Mouse (Mus musculus): Measurements from ENCODE around the gene Usp4. TPM values are rescaled to one million over a fixed set of nuclear protein-coding genes. Genes with fewer than 3 reads are reported as not detected.

Usp4 gene
- polyA plus RNA-seq, 1 experiment from 2014 or later: 122 TPM

DNA sequence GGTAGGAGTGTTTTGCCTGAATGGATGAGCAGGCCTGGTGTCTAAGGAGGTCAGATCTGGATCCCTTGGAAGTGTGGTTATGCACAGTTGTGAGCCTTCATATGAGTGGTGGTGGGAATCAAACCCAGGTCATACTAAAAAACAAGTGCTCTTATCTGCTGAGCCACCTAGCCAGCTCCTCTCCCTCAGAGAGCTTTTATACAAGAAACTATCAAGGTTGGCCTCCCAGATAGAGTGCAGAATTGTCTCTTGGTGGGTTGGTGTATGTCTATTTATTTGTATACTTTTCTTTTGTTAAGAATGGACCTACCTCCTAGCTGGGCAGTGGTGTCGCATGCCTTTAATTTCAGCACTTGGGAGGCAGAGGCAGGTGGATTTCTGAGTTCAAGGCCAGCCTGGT, 3.8 kb upstream of the Usp4 start:
- no peak overlapping the region for H3K27ac ChIP-seq
- H3K27me3 ChIP-seq: no peaks in the 10 kb centered on the region
- no peak overlapping the region for H3K9ac ChIP-seq
- H3K36me3 ChIP-seq: no peaks in the 10 kb centered on the region
- WGBS: 93% methylated on average over 1 of the region's 1 CpGs
- no peak overlapping the region for H3K4me2 ChIP-seq (replicated peaks)
- H3K4me1 ChIP-seq: peaks cover 22% of the 10 kb centered on the region
- no peak overlapping the region for H3K4me3 ChIP-seq
- ATAC-seq (ENCODE audit: insufficient number of reproducible peaks, insufficient read depth, low FRiP score, low TSS enrichment): no peak
- no peaks in the 10 kb centered on the region for H3K9me3 ChIP-seq

GRCm38 (mm10) chr9:108344471-108344870, 3.2 kb upstream of the Usp4 start:
- Histone ChIP-seq H3K9ac (no peak overlapping the region), H3K9me3 (no peaks in the 10 kb centered on the region), H3K4me3 (no peak overlapping the region), H3K4me2 (replicated peaks) (no peak overlapping the region), H3K36me3 (no peaks in the 10 kb centered on the region), H3K27ac (no peak overlapping the region), H3K4me1 (peaks cover 23% of the 10 kb centered on the region), H3K27me3 (no peaks in the 10 kb centered on the region)
- WGBS: 82% methylated on average over 4 of the region's 4 CpGs
- ATAC-seq (ENCODE audit: insufficient number of reproducible peaks, insufficient read depth, low FRiP score, low TSS enrichment): no peak

GRCm38 (mm10) chr9:108347024-108347423, 629 bp upstream of the Usp4 start:
- Histone ChIP-seq H3K9ac (peak overlapping the region; percentile 80), H3K36me3 (peaks cover 20% of the 10 kb centered on the region), H3K4me3 (peak overlapping the region; percentile 81), H3K9me3 (no peaks in the 10 kb centered on the region), H3K4me1 (peaks cover 9% of the 10 kb centered on the region), H3K4me2 (replicated peaks) (peak overlapping the region; percentile 80), H3K27me3 (no peaks in the 10 kb centered on the region), H3K27ac (peak overlapping the region; percentile 96)
- no peak for ATAC-seq (ENCODE audit: insufficient number of reproducible peaks, insufficient read depth, low FRiP score, low TSS enrichment)
- WGBS: 7% methylated on average over 11 of the region's 11 CpGs

DNA sequence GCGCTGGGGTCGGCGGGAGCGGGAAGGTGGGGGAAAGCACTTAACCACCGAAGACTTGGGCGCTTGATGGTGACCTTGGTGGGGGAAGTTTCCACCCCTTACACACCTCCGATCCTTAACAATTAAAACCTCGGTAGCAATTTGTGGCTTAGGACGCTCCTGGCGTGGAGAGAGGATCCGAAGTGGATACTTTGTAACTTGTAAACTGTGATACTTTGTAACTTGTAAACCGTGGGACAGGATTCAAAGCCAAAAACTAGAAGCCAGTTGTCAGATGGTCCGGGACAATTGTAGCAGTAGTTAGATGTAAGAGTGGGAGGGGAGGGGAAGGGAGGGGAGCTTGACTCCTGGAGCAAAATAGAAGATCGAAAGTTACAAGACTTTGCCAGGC, 632 bp downstream of the Usp4 start:
- Histone ChIP-seq H3K4me3 (peak overlapping the region; percentile 81), H3K9ac (peak overlapping the region; percentile 80), H3K27me3 (no peaks in the 10 kb centered on the region), H3K27ac (peak overlapping the region; percentile 96; the same call in 1 of the 2 replicates), H3K9me3 (no peaks in the 10 kb centered on the region), H3K4me1 (peaks cover 9% of the 10 kb centered on the region), H3K36me3 (peaks cover 32% of the 10 kb centered on the region), H3K4me2 (replicated peaks) (peak overlapping the region; percentile 80)
- no peak for ATAC-seq (ENCODE audit: insufficient number of reproducible peaks, insufficient read depth, low FRiP score, low TSS enrichment)
- 8% methylated on average over 14 of the region's 14 CpGs for WGBS

DNA sequence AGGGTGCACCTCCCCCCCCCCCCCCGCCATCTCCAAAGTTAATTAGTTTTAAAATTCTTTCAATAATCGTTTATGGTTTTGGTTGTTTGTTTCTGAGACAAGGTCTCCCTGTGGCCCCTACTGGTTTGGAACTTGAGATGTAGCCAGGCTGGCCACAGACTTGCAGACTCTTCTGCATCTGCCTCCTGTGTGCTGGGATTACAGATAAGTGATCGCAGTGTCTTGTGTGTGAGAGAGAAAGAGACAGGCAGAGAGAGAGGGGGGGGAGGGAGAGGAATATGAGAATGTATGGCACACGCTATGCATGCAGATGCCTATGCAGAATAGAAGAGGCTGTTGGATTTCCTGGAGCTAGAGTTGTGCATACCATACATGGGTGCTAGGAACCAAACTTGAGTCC, 2.1 kb downstream of the Usp4 start:
- no peak overlapping the region for H3K9ac ChIP-seq
- no peak overlapping the region for H3K4me2 ChIP-seq (replicated peaks)
- no peak overlapping the region for H3K4me3 ChIP-seq
- ATAC-seq (ENCODE audit: insufficient number of reproducible peaks, insufficient read depth, low FRiP score, low TSS enrichment): no peak
- H3K36me3 ChIP-seq: peaks cover 47% of the 10 kb centered on the region
- H3K9me3 ChIP-seq: no peaks in the 10 kb centered on the region
- H3K27me3 ChIP-seq: no peaks in the 10 kb centered on the region
- WGBS: 90% methylated on average over 4 of the region's 4 CpGs
- H3K4me1 ChIP-seq: peaks cover 9% of the 10 kb centered on the region
- no peak overlapping the region for H3K27ac ChIP-seq

DNA sequence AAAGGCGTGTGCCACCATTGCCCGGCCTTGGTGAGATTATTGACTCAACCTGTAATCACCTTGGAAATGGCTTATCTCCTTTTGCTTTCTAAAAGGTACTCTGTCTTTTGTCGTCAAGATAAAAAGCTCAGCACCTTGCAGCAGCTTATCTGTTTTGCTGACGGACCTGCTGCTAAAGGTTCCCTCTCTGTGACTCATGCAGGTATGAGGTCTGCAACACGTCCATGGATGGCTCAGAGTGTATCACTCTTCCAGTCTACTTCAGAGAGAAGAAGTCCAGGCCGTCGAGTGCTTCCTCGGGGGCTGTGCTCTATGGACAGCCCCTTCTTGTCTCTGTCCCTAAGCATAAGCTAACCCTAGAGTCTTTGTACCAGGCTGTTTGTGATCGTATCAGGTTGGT, 30.6 kb downstream of the Usp4 start:
- no peak overlapping the region for H3K27ac ChIP-seq
- H3K27me3 ChIP-seq: no peaks in the 10 kb centered on the region
- no peak for ATAC-seq (ENCODE audit: insufficient number of reproducible peaks, insufficient read depth, low FRiP score, low TSS enrichment)
- no peaks in the 10 kb centered on the region for H3K4me1 ChIP-seq
- H3K9ac ChIP-seq: no peak overlapping the region
- H3K9me3 ChIP-seq: no peaks in the 10 kb centered on the region
- peaks cover 81% of the 10 kb centered on the region for H3K36me3 ChIP-seq
- no peak overlapping the region for H3K4me2 ChIP-seq (replicated peaks)
- H3K4me3 ChIP-seq: no peak overlapping the region
- WGBS: 92% methylated on average over 9 of the region's 9 CpGs

- Histone ChIP-seq H3K36me3 (peaks cover 80% of the 10 kb centered on the region), H3K4me1 (no peaks in the 10 kb centered on the region), H3K27me3 (no peaks in the 10 kb centered on the region), H3K9me3 (no peaks in the 10 kb centered on the region), H3K27ac (no peak overlapping the region), H3K4me2 (replicated peaks) (no peak overlapping the region), H3K9ac (no peak overlapping the region), H3K4me3 (no peak overlapping the region)
- 91% methylated on average over 5 of the region's 5 CpGs for WGBS
- ATAC-seq (ENCODE audit: insufficient number of reproducible peaks, insufficient read depth, low FRiP score, low TSS enrichment): no peak
Measured at GRCm38 (mm10) chr9:108378736-108379135, 31.1 kb downstream of the Usp4 start.

DNA sequence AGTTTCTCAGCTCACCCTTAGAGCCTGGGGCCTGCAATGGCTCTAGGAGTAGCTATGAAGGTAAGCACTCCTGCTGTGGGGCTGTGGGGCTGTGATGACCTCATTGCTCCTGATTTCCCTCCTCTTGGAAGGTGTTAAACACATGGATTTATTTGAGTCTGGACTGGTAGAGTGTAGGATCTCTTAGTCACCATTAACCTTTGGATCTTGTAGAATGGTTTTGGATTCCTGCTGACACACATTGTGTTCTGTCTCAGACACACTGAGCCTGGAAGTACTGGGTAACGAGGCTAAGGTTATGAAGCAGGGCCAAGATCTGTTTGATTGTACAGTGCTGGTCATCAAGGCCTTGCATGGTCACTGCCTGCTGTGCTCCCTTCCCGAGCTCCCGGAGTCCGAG, 31.6 kb downstream of the Usp4 start:
- no peaks in the 10 kb centered on the region for H3K9me3 ChIP-seq
- WGBS: 92% methylated on average over 4 of the region's 4 CpGs

GRCm38 (mm10) chr9:108381382-108381781, 33.7 kb downstream of the Usp4 start:
- H3K9ac ChIP-seq: no peak overlapping the region

More for the DNA sequence above, 31.6 kb downstream of the Usp4 start:
- no peaks in the 10 kb centered on the region for H3K4me1 ChIP-seq
- no peak for ATAC-seq (ENCODE audit: insufficient number of reproducible peaks, insufficient read depth, low FRiP score, low TSS enrichment)
- no peak overlapping the region for H3K9ac ChIP-seq
- H3K27me3 ChIP-seq: no peaks in the 10 kb centered on the region
- no peak overlapping the region for H3K4me3 ChIP-seq
- H3K27ac ChIP-seq: no peak overlapping the region
- H3K36me3 ChIP-seq: peaks cover 80% of the 10 kb centered on the region
- H3K4me2 ChIP-seq (replicated peaks): no peak overlapping the region

GRCm38 (mm10) chr9:108385006-108385405, 37.4 kb downstream of the Usp4 start:
- H3K9me3 ChIP-seq: no peaks in the 10 kb centered on the region
- H3K27me3 ChIP-seq: no peaks in the 10 kb centered on the region
- H3K4me2 ChIP-seq (replicated peaks): no peak overlapping the region
- H3K27ac ChIP-seq: no peak overlapping the region
- no peaks in the 10 kb centered on the region for H3K4me1 ChIP-seq
- H3K36me3 ChIP-seq: peaks cover 88% of the 10 kb centered on the region
- ATAC-seq (ENCODE audit: insufficient number of reproducible peaks, insufficient read depth, low FRiP score, low TSS enrichment): no peak
- WGBS: 55% methylated on average over 7 of the region's 7 CpGs
- no peak overlapping the region for H3K4me3 ChIP-seq
- no peak overlapping the region for H3K9ac ChIP-seq

More at GRCm38 (mm10) chr9:108381382-108381781, 33.7 kb downstream of the Usp4 start:
- Histone ChIP-seq H3K27ac (no peak overlapping the region), H3K4me1 (no peaks in the 10 kb centered on the region), H3K9me3 (no peaks in the 10 kb centered on the region), H3K27me3 (no peaks in the 10 kb centered on the region), H3K4me2 (replicated peaks) (no peak overlapping the region), H3K36me3 (peaks cover 80% of the 10 kb centered on the region), H3K4me3 (no peak overlapping the region)
- ATAC-seq (ENCODE audit: insufficient number of reproducible peaks, insufficient read depth, low FRiP score, low TSS enrichment): no peak
- 94% methylated on average over 9 of the region's 9 CpGs for WGBS

GRCm38 (mm10) chr9:108386816-108387215, 39.2 kb downstream of the Usp4 start:
- Histone ChIP-seq H3K9me3 (no peaks in the 10 kb centered on the region), H3K4me3 (no peak overlapping the region), H3K4me2 (replicated peaks) (no peak overlapping the region), H3K36me3 (peaks cover 85% of the 10 kb centered on the region), H3K27ac (no peak overlapping the region), H3K27me3 (no peaks in the 10 kb centered on the region), H3K9ac (no peak overlapping the region), H3K4me1 (no peaks in the 10 kb centered on the region)
- 90% methylated on average over 4 of the region's 4 CpGs for WGBS
- ATAC-seq (ENCODE audit: insufficient number of reproducible peaks, insufficient read depth, low FRiP score, low TSS enrichment): no peak

GRCm38 (mm10) chr9:108388601-108389000, 40.9 kb downstream of the Usp4 start:
- no peak overlapping the region for H3K4me3 ChIP-seq
- no peaks in the 10 kb centered on the region for H3K4me1 ChIP-seq
- no peaks in the 10 kb centered on the region for H3K27me3 ChIP-seq
- H3K9me3 ChIP-seq: no peaks in the 10 kb centered on the region
- H3K9ac ChIP-seq: no peak overlapping the region
- ATAC-seq (ENCODE audit: insufficient number of reproducible peaks, insufficient read depth, low FRiP score, low TSS enrichment): no peak
- WGBS: 88% methylated on average over 10 of the region's 10 CpGs
- H3K36me3 ChIP-seq: peaks cover 89% of the 10 kb centered on the region
- no peak overlapping the region for H3K27ac ChIP-seq
- H3K4me2 ChIP-seq (replicated peaks): no peak overlapping the region

DNA sequence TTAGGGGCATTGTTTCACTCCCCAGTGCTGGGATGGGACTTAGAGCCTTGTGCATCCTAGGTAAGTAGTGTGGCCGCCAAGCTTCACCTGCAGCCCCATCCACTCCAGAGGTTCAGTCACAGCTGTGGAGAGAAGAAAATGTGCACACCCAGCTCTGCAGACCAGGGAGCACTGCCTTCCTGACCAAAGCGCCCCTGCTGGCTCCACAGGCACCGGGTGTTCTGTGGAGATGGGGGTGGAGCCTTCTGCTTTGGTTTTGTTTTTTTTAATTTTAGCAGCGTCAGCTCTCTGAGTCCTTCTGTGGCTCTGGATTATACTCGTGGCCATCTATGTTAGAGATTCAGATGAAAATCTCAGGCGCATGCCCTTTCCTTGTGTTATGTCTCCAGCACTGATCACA, 41.6 kb downstream of the Usp4 start:
- 75% methylated on average over 6 of the region's 6 CpGs for WGBS
- peaks cover 89% of the 10 kb centered on the region for H3K36me3 ChIP-seq

More for the DNA sequence above, 41.6 kb downstream of the Usp4 start:
- H3K4me2 ChIP-seq (replicated peaks): no peak overlapping the region
- no peaks in the 10 kb centered on the region for H3K27me3 ChIP-seq
- no peak overlapping the region for H3K4me3 ChIP-seq
- no peaks in the 10 kb centered on the region for H3K4me1 ChIP-seq
- H3K9me3 ChIP-seq: no peaks in the 10 kb centered on the region
- H3K9ac ChIP-seq: no peak overlapping the region
- ATAC-seq (ENCODE audit: insufficient number of reproducible peaks, insufficient read depth, low FRiP score, low TSS enrichment): no peak
- H3K27ac ChIP-seq: no peak overlapping the region

Measured in embryonic facial prominence, embryonic 12.5 days (tissue).